In genomic region chr2:94219421-94219820, GRCm38 (mm10) we compare ENCODE assay signal across 23 mouse cellular contexts.
DNase-seq lines count a peak whose midpoint lies in the region; ATAC-seq and TF ChIP-seq lines count a peak whose summit lies in the region.
"Had no signal": no experiment of that assay in that cellular context is flagged by ENCODE, and none has a peak within 500 bp of the region (broad histone marks: within the 10 kb centered on the region; RNA-seq: fewer than 3 reads in every experiment).

No protein-coding gene starts in this region.

- TF ChIP-seq EP300 in ES-Bruce4 (IDR thresholded peaks at IDR 0.05; ENCODE audit: insufficient read depth, low read depth, low read length) = no peak

- TF ChIP-seq CTCF in lung, embryonic 14.5 days (IDR thresholded peaks at IDR 0.05; ENCODE audit: low read depth) = no peak
- no peak for TF ChIP-seq CTCF in ES-Bruce4 (IDR thresholded peaks at IDR 0.05; ENCODE audit: low read depth, low read length)

- H3K36me3 ChIP-seq in embryonic facial prominence, embryonic 14.5 days (ENCODE audit: control insufficient read depth, insufficient read depth, low read length) = no peaks in the 10 kb centered on the region
- H3K36me3 ChIP-seq in embryonic facial prominence, embryonic 10.5 days (replicated peaks) = no peaks in the 10 kb centered on the region
- H3K36me3 ChIP-seq in lung, embryonic 14.5 days (ENCODE audit: insufficient read depth) = no peaks in the 10 kb centered on the region
- no peaks in the 10 kb centered on the region for H3K36me3 ChIP-seq in ES-Bruce4 (ENCODE audit: control insufficient read depth, insufficient read depth, low read length, poor library complexity, severe bottlenecking)
- H3K36me3 ChIP-seq: heart, embryonic 10.5 days; hindbrain, embryonic 15.5 days; limb, embryonic 13.5 days; liver, embryonic 12.5 days had no signal

- H3K4me3 ChIP-seq in embryonic facial prominence, embryonic 14.5 days (ENCODE audit: low read depth, low read length) = no peak overlapping the region
- no peak overlapping the region for H3K4me3 ChIP-seq in embryonic facial prominence, embryonic 10.5 days
- no peak overlapping the region for H3K4me3 ChIP-seq in lung, embryonic 14.5 days (ENCODE audit: low read depth, low read length)
- 0 out of 2 replicates have a peak overlapping the region, but pooled peaks have one; percentile 4 for H3K4me3 ChIP-seq in ES-Bruce4 (ENCODE audit: low read depth, low read length)
- H3K4me3 ChIP-seq: gastrocnemius, adult 2 months; heart, embryonic 10.5 days; hindbrain, embryonic 15.5 days; limb, embryonic 13.5 days; liver, embryonic 12.5 days had no signal

- peak; percentile 50 for DNase-seq in embryonic facial prominence, embryonic 14.5 days (ENCODE audit: low spot score)
- DNase-seq in embryonic facial prominence, embryonic 10.5 days (ENCODE audit: low spot score) = no peak
- peak; percentile 7 for DNase-seq in lung, embryonic 14.5 days
- no peak for DNase-seq in lung, postnatal 14 days
- DNase-seq in heart, postnatal 36 days = no peak
- DNase-seq: adrenal gland, postnatal 14 days; cerebellum, adult 9-10 months; gastrocnemius, adult 2 months; kidney, adult 9 months; kidney, postnatal 14 days; lung, adult 18-20 months; lung, postnatal 4 days; spleen, adult 18-20 months had no signal

- TF ChIP-seq POLR2A in ES-Bruce4 (IDR thresholded peaks at IDR 0.05; ENCODE audit: insufficient read depth, low read length) = no peak

- H3K9me3 ChIP-seq in embryonic facial prominence, embryonic 14.5 days (ENCODE audit: control insufficient read depth, low read length) = no peaks in the 10 kb centered on the region
- no peaks in the 10 kb centered on the region for H3K9me3 ChIP-seq in embryonic facial prominence, embryonic 10.5 days
- H3K9me3 ChIP-seq in lung, embryonic 14.5 days (ENCODE audit: low read depth, low read length) = no peaks in the 10 kb centered on the region
- H3K9me3 ChIP-seq in ES-Bruce4 (replicated peaks; ENCODE audit: control insufficient read depth, insufficient read depth, low read length, poor library complexity, severe bottlenecking) = no peaks in the 10 kb centered on the region
- H3K9me3 ChIP-seq: heart, embryonic 10.5 days; hindbrain, embryonic 15.5 days; limb, embryonic 13.5 days; liver, embryonic 12.5 days had no signal

- no peaks in the 10 kb centered on the region for H3K4me1 ChIP-seq in embryonic facial prominence, embryonic 14.5 days (ENCODE audit: control insufficient read depth, insufficient read depth, low read length)
- H3K4me1 ChIP-seq in embryonic facial prominence, embryonic 10.5 days = peaks cover 8% of the 10 kb centered on the region; the same call in 1 of the 2 replicates
- no peaks in the 10 kb centered on the region for H3K4me1 ChIP-seq in lung, embryonic 14.5 days (ENCODE audit: insufficient read depth)
- no peaks in the 10 kb centered on the region for H3K4me1 ChIP-seq in ES-Bruce4 (ENCODE audit: control insufficient read depth, insufficient read depth, low read length)
- H3K4me1 ChIP-seq: heart, embryonic 10.5 days; hindbrain, embryonic 15.5 days; limb, embryonic 13.5 days; liver, embryonic 12.5 days had no signal

- no peak overlapping the region for H3K9ac ChIP-seq in embryonic facial prominence, embryonic 14.5 days (ENCODE audit: low read depth, low read length)
- H3K9ac ChIP-seq in lung, embryonic 14.5 days = no peak overlapping the region
- no peak overlapping the region for H3K9ac ChIP-seq in ES-Bruce4 (ENCODE audit: low read depth, poor library complexity, severe bottlenecking)
- H3K9ac ChIP-seq: hindbrain, embryonic 15.5 days; limb, embryonic 13.5 days; liver, embryonic 12.5 days had no signal

- no peak overlapping the region for H3K27ac ChIP-seq in embryonic facial prominence, embryonic 14.5 days (replicated peaks; ENCODE audit: low read depth, low read length)
- H3K27ac ChIP-seq in embryonic facial prominence, embryonic 10.5 days (replicated peaks) = no peak overlapping the region
- no peak overlapping the region for H3K27ac ChIP-seq in lung, embryonic 14.5 days (ENCODE audit: low read depth)
- no peak overlapping the region for H3K27ac ChIP-seq in ES-Bruce4 (ENCODE audit: insufficient read depth, low read length)
- H3K27ac ChIP-seq: gastrocnemius, adult 2 months; heart, embryonic 10.5 days; hindbrain, embryonic 15.5 days; limb, embryonic 13.5 days; liver, embryonic 12.5 days had no signal

- no peaks in the 10 kb centered on the region for H3K27me3 ChIP-seq in embryonic facial prominence, embryonic 14.5 days (replicated peaks; ENCODE audit: control insufficient read depth, insufficient read depth, low read length)
- H3K27me3 ChIP-seq in embryonic facial prominence, embryonic 10.5 days (replicated peaks; ENCODE audit: low read depth, poor library complexity, severe bottlenecking) = no peaks in the 10 kb centered on the region
- no peaks in the 10 kb centered on the region for H3K27me3 ChIP-seq in lung, embryonic 14.5 days (ENCODE audit: insufficient read depth, low read length)
- H3K27me3 ChIP-seq in ES-Bruce4 (ENCODE audit: control insufficient read depth, insufficient read depth, low read length, poor library complexity, severe bottlenecking) = no peaks in the 10 kb centered on the region
- H3K27me3 ChIP-seq: hindbrain, embryonic 15.5 days; limb, embryonic 13.5 days; liver, embryonic 12.5 days had no signal

- 0 out of 2 replicates have a peak, but pooled peaks have one; percentile 30 for ATAC-seq in embryonic facial prominence, embryonic 14.5 days (ENCODE audit: low read depth)
- ATAC-seq in lung, embryonic 14.5 days (ENCODE audit: insufficient read depth) = no peak
- 0 out of 2 replicates have a peak, but pooled peaks have one; percentile 30 for ATAC-seq in megakaryocyte progenitor cell, adult 5-6 weeks (replicated peaks; ENCODE audit: poor library complexity)
- no peak for ATAC-seq in cerebellum, adult (ENCODE audit: insufficient number of reproducible peaks, low FRiP score, low TSS enrichment)
- ATAC-seq: CD4-positive, CD25-positive, alpha-beta regulatory T cell, adult 4 months; intestine, embryonic 16.5 days; liver, embryonic 12.5 days; midbrain, embryonic 16.5 days had no signal

- H3K4me2 ChIP-seq in embryonic facial prominence, embryonic 14.5 days (ENCODE audit: low read depth, low read length) = no peak overlapping the region
- H3K4me2 ChIP-seq in lung, embryonic 14.5 days = no peak overlapping the region
- H3K4me2 ChIP-seq: hindbrain, embryonic 15.5 days; limb, embryonic 13.5 days; liver, embryonic 12.5 days had no signal

- intact Hi-C loops in heart, postnatal 36 days (cut with DNase I) = no loop called here

- WGBS in embryonic facial prominence, embryonic 14.5 days = 35% methylated on average over 5 of the region's 5 CpGs
- 72% methylated on average over 5 of the region's 5 CpGs for WGBS in embryonic facial prominence, embryonic 10.5 days
- WGBS in lung, embryonic 14.5 days = 48% methylated on average over 5 of the region's 5 CpGs

Comparison
In these comparisons a context has a peak if more than half of its experiments do, and no peak if none do; other contexts are left out.
1. DNase-seq: peak in embryonic facial prominence, embryonic 14.5 days (single experiment) and lung, embryonic 14.5 days (single experiment); none in embryonic facial prominence, embryonic 10.5 days (single experiment), lung, postnatal 14 days (single experiment) and heart, postnatal 36 days (0 of 2).
2. ATAC-seq: peak in embryonic facial prominence, embryonic 14.5 days (single experiment) and megakaryocyte progenitor cell, adult 5-6 weeks (single experiment); none in lung, embryonic 14.5 days (single experiment) and cerebellum, adult (single experiment).